Mouse (Mus musculus) heart, embryonic 16.5 days (tissue): Measurements from ENCODE around the gene Gm853. TPM values are rescaled to one million over a fixed set of nuclear protein-coding genes. Genes with fewer than 3 reads are reported as not detected.

Experiments used
- ATAC-seq: fragments of 200-750 bp; cut with Nextera tagmentation; replicated peaks from 2 replicates; pipeline ENCODE4 v1.8.0; 2017; ENCODE audit warnings: moderate number of reproducible peaks; ENCODE audit not compliant: insufficient read depth, low FRiP score; ENCODE audit errors: extremely low read depth
- H3K27ac ChIP-seq: fragments of 300-500 bp; sonication (generic); 2 replicates; pipeline ENCODE4 v1.5.1; 2014; ENCODE audit warnings: mild to moderate bottlenecking, low read length, control low read depth, moderate library complexity
- H3K27me3 ChIP-seq: fragments of 300-500 bp; sonication (generic); 2 replicates; pipeline ENCODE4 v1.6.1; 2014; ENCODE audit warnings: low read length, mixed read lengths; ENCODE audit not compliant: control insufficient read depth, insufficient read depth
- H3K36me3 ChIP-seq: fragments of 300-500 bp; sonication (generic); 2 replicates; pipeline ENCODE4 v1.6.1; 2014; ENCODE audit not compliant: control insufficient read depth, insufficient read depth
- H3K4me1 ChIP-seq: fragments of 300-500 bp; sonication (generic); 2 replicates; pipeline ENCODE4 v1.6.1; 2014; ENCODE audit warnings: low read length, mixed read lengths; ENCODE audit not compliant: control insufficient read depth, insufficient read depth
- H3K4me2 ChIP-seq: fragments of 300-500 bp; sonication (generic); 2 replicates; pipeline ENCODE4 v1.6.1; 2014; ENCODE audit warnings: low read depth, mild to moderate bottlenecking, control low read depth, low read length
- H3K4me3 ChIP-seq: fragments of 300-500 bp; sonication (generic); 2 replicates; pipeline ENCODE4 v1.5.1; 2014; ENCODE audit warnings: mild to moderate bottlenecking, control low read depth, low read length
- H3K9ac ChIP-seq: fragments of 300-500 bp; sonication (generic); 2 replicates; pipeline ENCODE4 v1.6.1; 2014; ENCODE audit warnings: low read length, control low read depth
- H3K9me3 ChIP-seq: fragments of 300-500 bp; sonication (generic); replicated peaks from 2 replicates; pipeline ENCODE4 v1.6.1; 2016; ENCODE audit warnings: low read length; ENCODE audit not compliant: control insufficient read depth
- WGBS: fragments of 180-500 bp; shearing (Covaris S2); extraction: QIAGEN DNeasy Blood & Tissue Kit; methylation state at CpG from one replicate; pipeline ENCODE4 v1.1.7; 2014; 5-methylcytosine and 5-hydroxymethylcytosine counted together
- polyA plus RNA-seq: library from polyadenylated mRNA; unstranded; fragments of >200 nt; fragmentation: Nextera tagmentation; extraction: Ambion mirVana; gene quantifications from 2 replicates; pipeline ENCODE4 v1.2.1, GENCODE M21; 2015

The Gm853 gene
- polyA plus RNA-seq, 1 experiment from 2014 or later: not detected

GRCm38 (mm10) chr4:130183023-130183422, 39.2 kb downstream of the Gm853 start:
- H3K27me3 ChIP-seq: no peaks in the 10 kb centered on the region
- no peak overlapping the region for H3K4me3 ChIP-seq
- no peaks in the 10 kb centered on the region for H3K9me3 ChIP-seq
- 71% methylated on average over 13 of the region's 13 CpGs for WGBS
- H3K4me1 ChIP-seq: peaks cover 10% of the 10 kb centered on the region
- ATAC-seq: no peak
- H3K9ac ChIP-seq: no peak overlapping the region
- no peak overlapping the region for H3K4me2 ChIP-seq
- no peak overlapping the region for H3K27ac ChIP-seq
- H3K36me3 ChIP-seq: no peaks in the 10 kb centered on the region

- H3K4me3 ChIP-seq: no peak overlapping the region
- peak; percentile 51 for ATAC-seq
- H3K9me3 ChIP-seq: no peaks in the 10 kb centered on the region
- WGBS: 12% methylated on average over 4 of the region's 4 CpGs
- H3K27ac ChIP-seq: peak overlapping the region; percentile 63
- no peaks in the 10 kb centered on the region for H3K36me3 ChIP-seq
- H3K9ac ChIP-seq: no peak overlapping the region
- peaks cover 19% of the 10 kb centered on the region for H3K4me1 ChIP-seq
- H3K27me3 ChIP-seq: no peaks in the 10 kb centered on the region
- no peak overlapping the region for H3K4me2 ChIP-seq
Observed at GRCm38 (mm10) chr4:130181886-130182285, 40.3 kb downstream of the Gm853 start.

- no peak overlapping the region for H3K4me2 ChIP-seq
- H3K4me1 ChIP-seq: peaks cover 26% of the 10 kb centered on the region
- no peaks in the 10 kb centered on the region for H3K9me3 ChIP-seq
- no peaks in the 10 kb centered on the region for H3K36me3 ChIP-seq
- no peak overlapping the region for H3K9ac ChIP-seq
- no peaks in the 10 kb centered on the region for H3K27me3 ChIP-seq
- H3K27ac ChIP-seq: no peak overlapping the region
- H3K4me3 ChIP-seq: no peak overlapping the region
- WGBS: 80% methylated on average over 7 of the region's 7 CpGs
- ATAC-seq: no peak
Observed at GRCm38 (mm10) chr4:130180909-130181602, 41.1 kb downstream of the Gm853 start.

- Histone ChIP-seq H3K27me3 (no peaks in the 10 kb centered on the region), H3K4me1 (peaks cover 38% of the 10 kb centered on the region), H3K27ac (no peak overlapping the region), H3K36me3 (no peaks in the 10 kb centered on the region), H3K4me2 (no peak overlapping the region), H3K4me3 (no peak overlapping the region), H3K9me3 (no peaks in the 10 kb centered on the region), H3K9ac (no peak overlapping the region)
- WGBS: 78% methylated on average over 3 of the region's 3 CpGs
- no peak for ATAC-seq
Observed at GRCm38 (mm10) chr4:130179876-130180275, 42.3 kb downstream of the Gm853 start.

- WGBS: 53% methylated on average over 7 of the region's 7 CpGs
- no peaks in the 10 kb centered on the region for H3K9me3 ChIP-seq
- no peaks in the 10 kb centered on the region for H3K36me3 ChIP-seq
- ATAC-seq: no peak
- 0 out of 2 replicates have a peak overlapping the region, but pooled peaks have one; percentile 3 for H3K9ac ChIP-seq
- peaks cover 58% of the 10 kb centered on the region for H3K4me1 ChIP-seq
- no peak overlapping the region for H3K4me3 ChIP-seq
- H3K4me2 ChIP-seq: no peak overlapping the region
- no peaks in the 10 kb centered on the region for H3K27me3 ChIP-seq
- peak overlapping the region; percentile 63 for H3K27ac ChIP-seq
Observed at GRCm38 (mm10) chr4:130177536-130177935, 44.7 kb downstream of the Gm853 start.

- Histone ChIP-seq H3K27me3 (no peaks in the 10 kb centered on the region), H3K4me3 (no peak overlapping the region), H3K36me3 (no peaks in the 10 kb centered on the region), H3K9ac (no peak overlapping the region), H3K4me2 (no peak overlapping the region), H3K27ac (peak overlapping the region; percentile 26; the same call in 1 of the 2 replicates), H3K9me3 (no peaks in the 10 kb centered on the region), H3K4me1 (peaks cover 60% of the 10 kb centered on the region)
- peak; percentile 47; the same call in 1 of the 2 replicates for ATAC-seq
- WGBS: 23% methylated on average over 4 of the region's 4 CpGs
Observed at GRCm38 (mm10) chr4:130177087-130177486, 45.1 kb downstream of the Gm853 start.

GRCm38 (mm10) chr4:130176156-130176720, 46.0 kb downstream of the Gm853 start:
- Histone ChIP-seq H3K27me3 (no peaks in the 10 kb centered on the region), H3K4me3 (no peak overlapping the region), H3K4me1 (peaks cover 60% of the 10 kb centered on the region), H3K27ac (no peak overlapping the region), H3K9me3 (no peaks in the 10 kb centered on the region), H3K36me3 (no peaks in the 10 kb centered on the region), H3K4me2 (no peak overlapping the region), H3K9ac (no peak overlapping the region)
- no peak for ATAC-seq
- WGBS: 79% methylated on average over 5 of the region's 5 CpGs

- Histone ChIP-seq H3K4me1 (peaks cover 67% of the 10 kb centered on the region), H3K4me3 (peak within 1 kb of the TSS; percentile 50), H3K9me3 (no peaks in the 10 kb centered on the region), H3K9ac (peak within 1 kb of the TSS; percentile 72), H3K27ac (peak within 1 kb of the TSS; percentile 57), H3K36me3 (no peaks in the 10 kb centered on the region), H3K27me3 (no peaks in the 10 kb centered on the region), H3K4me2 (peak within 1 kb of the TSS; percentile 66)
- WGBS: 7% methylated on average over 14 of the region's 14 CpGs
- no peak for ATAC-seq
Observed at GRCm38 (mm10) chr4:130175072-130175711, 47.0 kb downstream of the Gm853 start, which contains the start of gene Tinagl1. TSS of gene Tinagl1 (minus strand) at chr4:130175122.
